Mouse (Mus musculus) hindbrain, embryonic 10.5 days (tissue): Measurements from ENCODE around the gene 6430628N08Rik. TPM values are rescaled to one million over a fixed set of nuclear protein-coding genes. Genes with fewer than 3 reads are reported as not detected.
A peak's percentile ranks its signal among the peaks of the same experiment; 100 is the strongest.

Experiments used
- DNase-seq: peaks from one replicate; pipeline ENCODE4 v3.0.0-alpha.2; 2017; ENCODE audit warnings: low spot score
- H3K27ac ChIP-seq: fragments of 300-500 bp; sonication (generic); 2 replicates; pipeline ENCODE4 v1.5.1; 2016; ENCODE audit warnings: mild to moderate bottlenecking, moderate library complexity
- H3K27me3 ChIP-seq: fragments of 300-500 bp; sonication (generic); 2 replicates; pipeline ENCODE4 v1.6.1; 2016; ENCODE audit warnings: mild to moderate bottlenecking; ENCODE audit not compliant: poor library complexity, insufficient read depth, severe bottlenecking
- H3K36me3 ChIP-seq: fragments of 300-500 bp; sonication (generic); 2 replicates; pipeline ENCODE4 v1.6.1; 2016; ENCODE audit warnings: mild to moderate bottlenecking, moderate library complexity
- H3K4me1 ChIP-seq: fragments of 300-500 bp; sonication (generic); replicated peaks from 2 replicates; pipeline ENCODE4 v1.6.1; 2016; ENCODE audit warnings: mild to moderate bottlenecking
- H3K4me3 ChIP-seq: fragments of 300-500 bp; sonication (generic); 2 replicates; pipeline ENCODE4 v1.5.1; 2016; ENCODE audit warnings: mild to moderate bottlenecking, moderate library complexity
- H3K9me3 ChIP-seq: fragments of 300-500 bp; sonication (generic); 2 replicates; pipeline ENCODE4 v1.6.1; 2016; ENCODE audit warnings: mild to moderate bottlenecking, moderate library complexity
- whole genome bisulfite sequencing: fragments of 180-500 bp; shearing (Covaris S2); methylation state at CpG from one replicate; pipeline ENCODE4 v1.1.7; 2016; 5-methylcytosine and 5-hydroxymethylcytosine counted together
- polyA plus RNA-seq: library from polyadenylated mRNA; unstranded; fragments of >200 nt; fragmentation: Nextera tagmentation; extraction: Ambion mirVana; gene quantifications from 2 replicates; pipeline ENCODE4 v1.2.1, GENCODE M21; 2016

The 6430628N08Rik gene
- polyA plus RNA-seq, 1 experiment from 2014 or later, result not detected

DNA sequence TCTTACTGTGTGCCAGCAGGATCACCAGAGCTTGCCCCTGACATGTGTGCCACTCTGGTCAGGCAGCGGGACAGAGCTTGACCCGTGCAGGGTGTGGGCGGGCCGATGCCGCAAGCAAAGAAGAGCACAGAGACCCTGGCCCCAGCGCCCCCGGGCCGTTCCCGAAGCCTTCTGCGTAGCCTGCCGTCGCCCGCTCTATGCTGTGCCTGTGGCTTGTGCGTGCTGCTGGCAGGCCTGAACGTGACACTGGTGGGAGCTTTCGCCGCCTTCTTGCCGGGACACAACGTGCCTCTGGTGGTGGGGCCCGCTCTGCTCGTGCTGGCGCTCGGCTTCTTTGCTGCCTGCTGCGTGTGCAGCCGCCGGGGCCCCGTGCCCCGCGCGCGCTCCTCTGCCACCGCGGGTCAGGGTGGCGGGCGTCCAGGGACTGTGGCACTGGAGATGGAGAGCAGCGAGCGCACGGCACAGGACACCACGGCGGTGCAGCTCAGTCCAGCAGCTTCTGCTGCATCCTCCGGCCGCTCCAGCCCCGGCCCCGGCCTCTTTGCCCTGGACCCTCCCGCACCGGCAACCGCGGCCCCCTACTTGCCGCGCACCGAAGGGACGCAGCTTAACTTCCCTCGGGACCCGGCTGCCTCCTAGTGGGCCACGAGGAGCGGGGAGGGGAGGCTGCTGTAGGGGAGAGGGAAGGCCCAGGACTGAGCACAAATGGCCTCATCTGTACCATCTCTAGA, 7.6 kb downstream of the 6430628N08Rik start:
- Histone ChIP-seq H3K27ac (peak overlapping the region; percentile 79), H3K27me3 (peaks cover 96% of the 10 kb centered on the region), H3K4me3 (peak overlapping the region; percentile 62), H3K36me3 (no peaks in the 10 kb centered on the region), H3K9me3 (no peaks in the 10 kb centered on the region), H3K4me1 (peaks cover 16% of the 10 kb centered on the region)
- peak; percentile 64 for DNase-seq
- WGBS, result under 1% methylated on average over 56 of the region's 56 CpGs

DNA sequence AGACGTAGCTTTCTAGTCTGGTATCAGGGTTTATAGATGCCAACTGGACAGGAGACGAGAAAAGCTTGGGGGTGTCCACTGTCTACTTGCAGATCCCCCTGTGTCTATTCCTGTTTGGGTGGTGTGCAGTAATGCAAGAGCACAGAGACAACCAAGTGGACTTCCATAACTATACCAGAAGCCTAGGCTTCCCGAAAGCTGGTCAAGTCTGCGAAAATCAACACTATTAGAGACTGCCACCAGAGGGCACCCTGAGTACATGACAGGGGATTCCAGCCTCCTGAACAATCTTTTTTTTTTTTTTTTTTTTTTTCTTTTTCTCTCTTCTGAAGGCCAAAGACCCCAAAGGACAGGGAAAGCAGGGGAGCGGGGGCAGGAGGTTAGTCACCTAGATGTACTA, 12.4 kb downstream of the 6430628N08Rik start:
- no peaks in the 10 kb centered on the region for H3K9me3 ChIP-seq
- 19% methylated on average over 5 of the region's 5 CpGs for WGBS
- H3K27me3 ChIP-seq, result peaks cover 99% of the 10 kb centered on the region
- peak; percentile 78 for DNase-seq
- no peak overlapping the region for H3K27ac ChIP-seq
- no peak overlapping the region for H3K4me3 ChIP-seq
- H3K4me1 ChIP-seq, result peaks cover 37% of the 10 kb centered on the region
- no peaks in the 10 kb centered on the region for H3K36me3 ChIP-seq

DNA sequence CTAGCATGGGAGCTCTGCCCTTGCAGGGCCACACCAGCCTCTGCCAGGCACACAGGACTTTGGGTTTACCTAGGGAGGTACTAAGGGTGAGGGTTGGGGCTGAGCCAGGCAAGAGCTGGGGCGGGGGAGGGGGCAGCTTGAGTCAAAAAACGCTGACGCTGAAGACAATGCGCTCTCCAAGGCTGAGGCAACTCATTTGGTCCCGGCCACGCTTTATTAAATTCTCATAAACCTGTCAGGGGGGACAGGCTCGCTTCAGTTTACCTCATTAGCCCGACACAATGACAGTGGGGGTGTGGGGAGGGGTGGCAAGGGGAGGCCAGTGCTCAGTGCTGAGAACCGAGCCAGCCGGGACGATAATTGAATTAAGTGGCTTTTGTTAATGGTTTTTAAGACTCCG, 13.9 kb downstream of the 6430628N08Rik start:
- Histone ChIP-seq H3K4me3 (no peak overlapping the region), H3K4me1 (peaks cover 30% of the 10 kb centered on the region), H3K36me3 (no peaks in the 10 kb centered on the region), H3K9me3 (no peaks in the 10 kb centered on the region), H3K27ac (peak overlapping the region; percentile 47; the same call in 1 of the 2 replicates), H3K27me3 (peaks cover 99% of the 10 kb centered on the region)
- 5% methylated on average over 12 of the region's 12 CpGs for WGBS
- peak; percentile 41 for DNase-seq

DNA sequence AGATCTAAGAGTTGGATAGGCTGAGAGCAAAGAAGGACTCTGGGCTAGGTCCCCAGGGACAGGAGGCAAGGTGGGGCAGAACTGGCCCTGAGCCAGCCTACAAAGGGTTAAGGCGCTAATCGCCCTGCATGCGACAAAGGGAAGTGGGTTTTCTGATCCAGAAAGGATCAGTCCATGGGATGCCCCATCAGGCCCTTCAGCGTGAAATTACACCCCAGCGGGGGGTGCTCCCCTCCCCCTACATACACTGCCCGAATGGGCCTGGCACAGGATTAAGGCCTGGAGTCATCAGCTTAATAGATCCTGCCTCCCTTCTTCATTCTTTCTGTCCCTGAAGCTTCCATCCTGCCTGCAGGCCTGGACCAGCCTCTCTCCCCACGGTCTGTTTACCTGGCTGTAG, 15.2 kb downstream of the 6430628N08Rik start:
- no peak overlapping the region for H3K27ac ChIP-seq
- H3K4me1 ChIP-seq, result peaks cover 30% of the 10 kb centered on the region
- peaks cover 92% of the 10 kb centered on the region for H3K27me3 ChIP-seq
- H3K4me3 ChIP-seq, result no peak overlapping the region
- no peaks in the 10 kb centered on the region for H3K9me3 ChIP-seq
- under 1% methylated on average over 7 of the region's 7 CpGs for WGBS
- DNase-seq, result peak; percentile 43
- no peaks in the 10 kb centered on the region for H3K36me3 ChIP-seq

DNA sequence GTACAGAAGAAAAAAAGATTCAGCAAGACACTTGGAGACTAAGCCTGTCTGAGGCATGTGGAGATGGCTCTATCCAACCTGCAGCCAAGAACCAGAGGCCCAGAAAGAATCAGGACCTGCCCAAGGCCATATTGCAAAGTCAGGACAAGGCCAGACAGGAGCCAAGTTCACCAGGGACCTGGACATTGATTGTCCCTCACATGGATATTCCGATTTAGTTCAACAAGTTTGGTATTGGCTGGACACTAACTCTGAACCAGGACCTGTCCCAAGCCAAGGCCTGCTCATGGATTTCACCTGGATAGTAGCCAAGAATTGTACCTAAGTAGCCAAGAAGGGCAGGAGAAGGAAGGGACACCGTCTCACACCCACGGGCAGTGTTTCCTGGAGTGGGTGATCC, 16.3 kb downstream of the 6430628N08Rik start:
- WGBS, result 92% methylated on average over 3 of the region's 3 CpGs
- DNase-seq, result no peak
- H3K36me3 ChIP-seq, result no peaks in the 10 kb centered on the region
- H3K4me1 ChIP-seq, result peaks cover 38% of the 10 kb centered on the region
- peaks cover 90% of the 10 kb centered on the region for H3K27me3 ChIP-seq
- no peaks in the 10 kb centered on the region for H3K9me3 ChIP-seq
- no peak overlapping the region for H3K4me3 ChIP-seq
- H3K27ac ChIP-seq, result no peak overlapping the region

DNA sequence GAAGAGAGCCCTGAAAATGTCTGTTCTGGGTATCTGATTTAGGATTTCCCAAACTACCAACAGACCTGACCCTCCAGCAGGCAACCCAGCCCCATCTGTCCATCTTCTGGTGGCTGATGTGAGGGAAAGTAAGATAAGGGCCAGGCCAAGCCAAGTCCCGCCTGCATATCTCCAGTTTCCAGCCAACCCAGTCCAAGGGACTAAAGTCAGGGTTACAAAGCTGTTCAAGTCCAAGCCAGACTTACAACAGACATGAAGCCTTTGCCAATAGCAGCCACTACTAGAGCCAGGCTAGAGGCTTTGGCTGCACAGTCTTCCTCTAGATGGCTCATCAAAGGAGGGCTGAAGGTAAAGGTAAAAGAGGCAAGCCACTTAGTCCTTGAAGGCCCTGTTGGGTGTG, 17.5 kb downstream of the 6430628N08Rik start:
- H3K36me3 ChIP-seq, result no peaks in the 10 kb centered on the region
- H3K9me3 ChIP-seq, result no peaks in the 10 kb centered on the region
- H3K27ac ChIP-seq, result no peak overlapping the region
- DNase-seq, result no peak
- 75% methylated on average over 1 of the region's 1 CpGs for WGBS
- H3K27me3 ChIP-seq, result peaks cover 90% of the 10 kb centered on the region
- no peak overlapping the region for H3K4me3 ChIP-seq
- H3K4me1 ChIP-seq, result peaks cover 43% of the 10 kb centered on the region

DNA sequence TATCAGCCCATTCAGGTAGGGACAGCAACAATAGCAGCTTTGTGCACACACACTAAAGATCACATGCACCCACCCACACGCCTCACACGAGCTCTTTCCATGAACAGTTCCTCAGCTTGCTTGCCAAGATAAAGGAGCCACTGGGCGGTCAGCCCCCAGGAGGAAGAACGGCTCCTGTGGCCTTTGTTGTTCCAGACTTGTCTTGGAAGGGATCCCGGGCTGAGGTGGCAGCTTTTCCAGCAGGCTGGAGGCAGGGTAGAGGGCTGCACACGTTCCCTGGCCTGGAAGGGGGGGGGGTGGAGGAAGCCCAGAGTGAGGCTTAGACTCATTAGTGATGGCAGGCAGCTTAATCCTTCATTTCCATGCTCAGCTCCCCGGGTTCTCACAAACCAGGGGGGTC, 18.2 kb downstream of the 6430628N08Rik start:
- Histone ChIP-seq H3K4me3 (no peak overlapping the region), H3K27ac (no peak overlapping the region), H3K36me3 (no peaks in the 10 kb centered on the region), H3K27me3 (peaks cover 90% of the 10 kb centered on the region), H3K4me1 (peaks cover 41% of the 10 kb centered on the region), H3K9me3 (no peaks in the 10 kb centered on the region)
- no peak for DNase-seq
- WGBS, result 20% methylated on average over 7 of the region's 7 CpGs

DNA sequence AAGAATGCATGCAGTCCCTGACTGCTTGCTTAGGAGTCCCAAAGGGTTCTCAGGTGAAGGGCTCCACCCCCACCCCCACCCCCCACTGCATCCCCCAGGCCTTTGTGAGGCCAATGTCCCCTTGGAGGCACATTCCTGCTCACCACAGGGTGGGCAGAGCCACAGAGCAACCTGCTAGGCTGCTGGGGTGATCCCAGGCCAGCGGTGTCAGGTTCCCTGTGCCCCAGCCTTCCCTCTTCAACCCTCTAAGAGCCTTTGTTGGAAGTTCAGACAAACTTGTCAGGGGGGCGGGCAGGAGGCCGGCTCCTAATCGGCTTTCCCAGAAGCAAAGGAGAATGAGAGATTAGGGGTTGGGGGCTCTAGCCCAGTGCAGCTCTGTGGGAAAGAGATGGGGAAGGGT, 21.1 kb downstream of the 6430628N08Rik start:
- Histone ChIP-seq H3K4me3 (no peak overlapping the region), H3K27me3 (peaks cover 76% of the 10 kb centered on the region), H3K27ac (peak overlapping the region; percentile 59), H3K9me3 (no peaks in the 10 kb centered on the region), H3K4me1 (peaks cover 18% of the 10 kb centered on the region), H3K36me3 (no peaks in the 10 kb centered on the region)
- DNase-seq, result no peak
- under 1% methylated on average over 4 of the region's 4 CpGs for WGBS

DNA sequence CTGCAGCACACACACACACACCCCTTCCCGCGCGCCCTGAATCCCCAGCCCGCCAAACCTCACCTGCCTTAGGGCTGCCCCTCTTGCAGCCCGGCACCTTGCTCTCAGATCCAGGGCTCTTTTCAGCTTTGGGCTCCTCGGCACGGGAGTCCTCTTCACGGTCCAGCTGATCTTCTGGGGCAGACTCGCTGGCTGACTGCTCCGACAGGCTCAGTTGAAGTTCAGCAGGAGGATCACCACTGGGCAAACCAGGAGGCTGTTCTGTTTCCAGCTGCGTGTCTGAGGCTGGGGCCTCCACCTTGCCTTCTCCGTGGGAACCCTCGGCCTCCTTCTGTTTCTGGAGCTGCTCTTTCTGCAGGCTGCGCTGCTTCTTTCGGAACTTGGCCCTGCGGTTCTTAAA, 29.4 kb downstream of the 6430628N08Rik start:
- Histone ChIP-seq H3K4me3 (no peak overlapping the region), H3K9me3 (no peaks in the 10 kb centered on the region), H3K4me1 (peaks cover 8% of the 10 kb centered on the region; the same call in 1 of the 2 replicates), H3K27ac (no peak overlapping the region), H3K27me3 (peaks cover 85% of the 10 kb centered on the region), H3K36me3 (no peaks in the 10 kb centered on the region)
- DNase-seq, result no peak
- 70% methylated on average over 16 of the region's 16 CpGs for WGBS

DNA sequence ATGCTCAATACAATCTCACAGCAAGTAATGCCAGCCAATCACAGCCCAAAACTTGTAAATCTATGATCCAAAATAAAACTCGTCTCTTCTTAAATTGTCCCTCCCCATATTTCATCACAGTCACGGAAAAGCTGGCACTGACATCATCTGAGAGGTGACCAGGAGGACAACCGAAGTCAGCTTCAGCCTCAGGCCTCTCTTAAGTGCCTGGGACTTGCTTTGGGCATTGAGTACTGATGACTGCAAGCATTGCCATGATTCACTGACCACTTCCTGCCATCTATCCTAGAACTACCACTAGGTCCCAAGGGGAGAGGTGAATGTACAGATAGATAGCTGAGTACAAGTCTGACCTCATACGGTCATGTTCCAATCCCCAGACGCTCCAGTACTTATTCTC, 32.2 kb downstream of the 6430628N08Rik start:
- H3K4me3 ChIP-seq, result no peak overlapping the region
- 89% methylated on average over 5 of the region's 5 CpGs for WGBS
- no peak for DNase-seq
- H3K27ac ChIP-seq, result no peak overlapping the region
- H3K4me1 ChIP-seq, result peaks cover 7% of the 10 kb centered on the region; the same call in 1 of the 2 replicates
- no peaks in the 10 kb centered on the region for H3K36me3 ChIP-seq
- H3K27me3 ChIP-seq, result peaks cover 66% of the 10 kb centered on the region
- no peaks in the 10 kb centered on the region for H3K9me3 ChIP-seq

DNA sequence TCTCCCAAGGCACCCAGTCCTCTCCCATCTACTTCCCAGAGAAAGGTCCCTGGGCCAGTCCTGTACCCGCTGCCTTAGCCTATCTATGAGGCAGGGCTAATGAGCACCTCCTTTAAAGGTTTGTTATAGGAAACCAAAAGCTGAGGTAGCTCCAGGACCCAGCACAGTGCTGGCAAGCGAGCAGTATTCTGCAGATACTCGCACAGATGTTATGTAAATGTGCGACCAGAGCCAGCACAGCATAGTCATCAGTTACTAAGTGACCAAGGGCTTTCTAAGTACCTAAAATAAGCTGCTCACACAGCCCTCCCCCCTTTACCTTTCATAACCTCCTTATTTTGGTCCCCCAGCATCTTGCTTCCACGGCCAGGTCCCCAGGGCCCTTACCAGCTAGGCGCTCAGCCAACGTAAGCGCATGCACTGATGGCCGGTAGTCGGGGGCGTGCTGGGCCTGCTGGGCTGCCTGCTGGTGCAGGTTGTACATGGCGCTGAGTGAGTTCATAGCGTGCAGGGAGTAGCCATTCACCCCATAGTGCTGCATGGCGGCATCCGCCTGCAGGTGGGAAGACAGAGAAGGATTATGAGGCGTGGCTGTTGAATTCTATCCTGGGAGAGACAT, 32.9 kb downstream of the 6430628N08Rik start:
- no peaks in the 10 kb centered on the region for H3K36me3 ChIP-seq
- WGBS, result 79% methylated on average over 16 of the region's 16 CpGs
- no peak for DNase-seq
- H3K27ac ChIP-seq, result no peak overlapping the region
- H3K9me3 ChIP-seq, result no peaks in the 10 kb centered on the region
- no peak overlapping the region for H3K4me3 ChIP-seq
- peaks cover 66% of the 10 kb centered on the region for H3K27me3 ChIP-seq
- H3K4me1 ChIP-seq, result peaks cover under 1% of the 10 kb centered on the region; the same call in 1 of the 2 replicates

DNA sequence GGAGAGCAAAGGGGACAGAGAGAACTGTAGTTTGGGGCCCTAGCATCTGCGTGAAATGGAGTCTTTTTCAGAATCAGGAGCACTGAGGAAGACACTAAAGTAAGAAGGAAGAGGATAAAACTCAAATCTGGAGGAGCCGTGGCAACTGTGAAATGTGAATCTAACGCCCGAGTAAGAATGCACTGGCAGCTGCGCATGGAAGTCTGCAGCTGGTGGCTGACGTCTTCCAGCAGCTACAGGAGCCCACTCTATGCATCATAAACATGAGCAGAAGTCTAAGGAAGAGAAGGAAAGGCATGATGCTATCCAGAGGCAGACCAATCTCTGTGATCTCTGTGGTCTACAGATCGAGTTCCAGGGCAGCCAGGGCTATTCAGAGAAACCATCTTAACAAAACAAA, 37.2 kb downstream of the 6430628N08Rik start:
- H3K27me3 ChIP-seq, result peaks cover 75% of the 10 kb centered on the region
- H3K27ac ChIP-seq, result no peak overlapping the region

DNA sequence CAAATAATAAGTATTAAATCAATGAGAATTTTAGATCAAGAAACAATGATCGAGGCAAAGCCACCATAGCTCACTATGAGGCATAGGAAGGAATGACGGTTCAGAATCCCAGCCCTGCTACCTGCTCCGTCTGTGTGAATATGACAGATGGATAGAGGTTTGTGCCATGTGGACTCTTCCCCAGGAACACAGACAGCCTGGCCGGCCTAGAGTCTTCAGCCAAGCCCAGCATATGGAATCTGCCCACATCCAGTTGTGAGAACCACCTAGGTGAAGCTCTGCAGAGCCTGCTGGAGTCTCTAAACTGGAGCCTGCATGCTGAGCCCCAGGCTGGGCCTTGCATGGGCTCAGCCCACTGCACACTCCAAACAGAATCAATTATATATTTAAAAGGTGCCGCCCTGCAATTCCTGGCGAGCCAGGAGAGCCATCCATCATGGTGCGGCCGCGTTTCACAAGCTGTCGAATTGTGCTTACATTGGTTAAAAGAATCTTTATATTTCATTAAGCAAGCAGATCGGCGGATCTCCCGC, 41.2 kb downstream of the 6430628N08Rik start:
- Histone ChIP-seq H3K27me3 (peaks cover 96% of the 10 kb centered on the region), H3K4me1 (peaks cover 22% of the 10 kb centered on the region), H3K27ac (no peak overlapping the region), H3K36me3 (no peaks in the 10 kb centered on the region), H3K9me3 (no peaks in the 10 kb centered on the region), H3K4me3 (no peak overlapping the region)
- WGBS, result 61% methylated on average over 13 of the region's 13 CpGs
- DNase-seq, result no peak

More for the DNA sequence above, 37.2 kb downstream of the 6430628N08Rik start:
- H3K4me3 ChIP-seq, result no peak overlapping the region
- H3K4me1 ChIP-seq, result 0 out of 2 replicates have a peak, but pooled peaks cover 3% of the 10 kb centered on the region
- 66% methylated on average over 7 of the region's 7 CpGs for WGBS
- H3K9me3 ChIP-seq, result no peaks in the 10 kb centered on the region
- DNase-seq, result no peak
- no peaks in the 10 kb centered on the region for H3K36me3 ChIP-seq
